Mouse (Mus musculus) limb, embryonic 14.5 days (tissue): ENCODE measurements around the gene Ube2d3. TPM values are rescaled to one million over a fixed set of nuclear protein-coding genes. Genes with fewer than 3 reads are reported as not detected.

ENCODE experiments used
- ATAC-seq: fragments of 200-750 bp; cut with Nextera tagmentation; 2 replicates; pipeline ENCODE4 v1.8.0; 2017; ENCODE audit warnings: low read depth, moderate number of reproducible peaks, moderate TSS enrichment; ENCODE audit not compliant: low FRiP score
- DNase-seq: peaks from one replicate; pipeline ENCODE4 v3.0.0-alpha.2; 2015; ENCODE audit warnings: low spot score
- H3K27ac ChIP-seq: fragments of 300-500 bp; sonication (generic); replicated peaks from 2 replicates; pipeline ENCODE4 v1.5.1; 2014; ENCODE audit warnings: low read depth, mild to moderate bottlenecking, low read length, moderate library complexity, mixed read lengths
- H3K27me3 ChIP-seq: fragments of 300-500 bp; sonication (generic); 2 replicates; pipeline ENCODE4 v1.6.1; 2014; ENCODE audit warnings: low read length, mixed read lengths; ENCODE audit not compliant: control insufficient read depth, insufficient read depth
- H3K36me3 ChIP-seq: fragments of 300-500 bp; sonication (generic); 2 replicates; pipeline ENCODE4 v1.6.1; 2014; ENCODE audit warnings: mild to moderate bottlenecking, low read length, moderate library complexity, mixed read lengths; ENCODE audit not compliant: control insufficient read depth, insufficient read depth
- H3K4me1 ChIP-seq: fragments of 300-500 bp; sonication (generic); 2 replicates; pipeline ENCODE4 v1.6.1; 2014; ENCODE audit warnings: antibody characterized with exemption, low read length, mixed read lengths; ENCODE audit not compliant: control insufficient read depth, insufficient read depth
- H3K4me2 ChIP-seq: fragments of 300-500 bp; sonication (generic); replicated peaks from 2 replicates; pipeline ENCODE4 v1.6.1; 2014; ENCODE audit warnings: low read depth, mild to moderate bottlenecking, low read length, moderate library complexity; ENCODE audit not compliant: severe bottlenecking
- H3K4me3 ChIP-seq: fragments of 300-500 bp; sonication (generic); replicated peaks from 2 replicates; pipeline ENCODE4 v1.5.1; 2014; ENCODE audit warnings: low read length
- H3K9ac ChIP-seq: fragments of 300-500 bp; sonication (generic); 2 replicates; pipeline ENCODE4 v1.6.1; 2014; ENCODE audit warnings: mild to moderate bottlenecking, low read depth, low read length, moderate library complexity; ENCODE audit not compliant: severe bottlenecking
- H3K9me3 ChIP-seq: fragments of 300-500 bp; sonication (generic); 2 replicates; pipeline ENCODE4 v1.6.1; 2016; ENCODE audit warnings: low read length; ENCODE audit not compliant: control insufficient read depth
- POLR2A ChIP-seq: fragments of 200-500 bp; IDR thresholded peaks from 2 replicates; pipeline ENCODE4 v1.8.0; 2012; ENCODE audit warnings: inconsistent platforms, mild to moderate bottlenecking, moderate library complexity, borderline replicate concordance; ENCODE audit not compliant: insufficient read depth, insufficient read length; ENCODE audit errors: extremely low read depth
- WGBS: fragments of 180-500 bp; shearing (Covaris S2); extraction: QIAGEN DNeasy Blood & Tissue Kit; methylation state at CpG from one replicate; pipeline ENCODE4 v1.1.7; 2014; 5-methylcytosine and 5-hydroxymethylcytosine counted together
- polyA plus RNA-seq, 2 experiments: library from polyadenylated mRNA; depleted of rRNA in 1 of 2; stranded (reverse) in 1 of 2; unstranded in 1 of 2; fragments of >200 nt; fragmentation: Nextera tagmentation in 1 of 2; extraction: Ambion mirVana in 1 of 2; gene quantifications; 2 replicates each; pipeline versions ENCODE4 v1.2.1 to v1.2.3; 2012 to 2014

Ube2d3 gene
- polyA plus RNA-seq, 2 experiments, result 376 to 518 TPM

DNA sequence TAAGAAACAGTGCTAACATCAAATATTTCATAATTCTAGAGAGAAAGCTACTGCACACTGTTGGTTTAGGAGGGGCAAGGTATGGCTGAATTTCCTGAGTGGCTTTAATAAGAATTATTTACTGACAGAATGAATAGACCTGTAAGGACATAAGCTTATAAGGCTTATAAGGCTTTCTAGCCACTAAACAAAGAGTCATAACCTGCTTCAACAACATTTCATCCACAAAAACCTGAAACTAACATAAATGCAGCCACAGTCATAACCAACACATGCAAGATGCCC lies 16.7 kb upstream of the Ube2d3 start:
- DNase-seq (no peak), ATAC-seq (no peak)
- no peak overlapping the region for H3K9ac ChIP-seq
- TF ChIP-seq POLR2A, result no peak
- peaks cover 6% of the 10 kb centered on the region; the same call in 1 of the 2 replicates for H3K4me1 ChIP-seq
- H3K9me3 ChIP-seq, result no peaks in the 10 kb centered on the region
- H3K4me3 ChIP-seq, result no peak overlapping the region
- peaks cover 4% of the 10 kb centered on the region for H3K36me3 ChIP-seq
- H3K4me2 ChIP-seq, result no peak overlapping the region
- H3K27ac ChIP-seq, result no peak overlapping the region
- no peaks in the 10 kb centered on the region for H3K27me3 ChIP-seq

DNA sequence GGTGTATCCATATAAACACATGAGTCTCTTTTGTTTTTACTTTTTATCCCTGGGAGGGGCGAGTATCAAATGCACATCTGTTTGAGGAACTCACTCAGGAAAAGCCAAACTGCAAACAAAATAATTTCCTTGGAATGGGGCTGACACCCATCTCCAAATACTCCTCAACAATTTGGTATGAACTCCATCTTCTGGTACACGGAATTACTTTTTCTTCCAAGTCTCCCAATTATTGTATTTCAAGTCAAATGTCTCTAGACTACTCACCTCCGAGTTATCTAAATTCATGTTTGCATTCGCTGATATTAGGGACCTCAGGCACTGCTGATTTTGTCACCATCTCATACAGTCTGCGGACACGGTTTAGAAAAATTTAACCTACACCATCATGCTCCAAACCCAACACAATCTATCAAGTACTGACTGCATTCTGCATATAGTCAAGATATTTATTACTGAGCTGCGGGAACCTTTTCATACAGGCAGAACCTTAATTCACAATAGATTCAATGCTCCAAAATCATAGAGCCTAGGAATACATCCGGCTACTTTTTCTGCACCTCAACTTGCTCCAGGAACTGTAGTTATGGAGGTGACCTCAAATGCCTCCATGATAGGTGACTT lies 15.6 kb upstream of the Ube2d3 start:
- DNase-seq, result no peak
- Histone ChIP-seq H3K27ac (peak overlapping the region; percentile 91), H3K27me3 (no peaks in the 10 kb centered on the region), H3K9me3 (no peaks in the 10 kb centered on the region), H3K4me2 (peak overlapping the region; percentile 71), H3K9ac (peak overlapping the region; percentile 76), H3K4me1 (peaks cover 6% of the 10 kb centered on the region; the same call in 1 of the 2 replicates), H3K4me3 (peak overlapping the region; percentile 65), H3K36me3 (no peaks in the 10 kb centered on the region)
- WGBS, result 32% methylated on average over 8 of the region's 8 CpGs
- no peak for TF ChIP-seq POLR2A
- no peak for ATAC-seq

DNA sequence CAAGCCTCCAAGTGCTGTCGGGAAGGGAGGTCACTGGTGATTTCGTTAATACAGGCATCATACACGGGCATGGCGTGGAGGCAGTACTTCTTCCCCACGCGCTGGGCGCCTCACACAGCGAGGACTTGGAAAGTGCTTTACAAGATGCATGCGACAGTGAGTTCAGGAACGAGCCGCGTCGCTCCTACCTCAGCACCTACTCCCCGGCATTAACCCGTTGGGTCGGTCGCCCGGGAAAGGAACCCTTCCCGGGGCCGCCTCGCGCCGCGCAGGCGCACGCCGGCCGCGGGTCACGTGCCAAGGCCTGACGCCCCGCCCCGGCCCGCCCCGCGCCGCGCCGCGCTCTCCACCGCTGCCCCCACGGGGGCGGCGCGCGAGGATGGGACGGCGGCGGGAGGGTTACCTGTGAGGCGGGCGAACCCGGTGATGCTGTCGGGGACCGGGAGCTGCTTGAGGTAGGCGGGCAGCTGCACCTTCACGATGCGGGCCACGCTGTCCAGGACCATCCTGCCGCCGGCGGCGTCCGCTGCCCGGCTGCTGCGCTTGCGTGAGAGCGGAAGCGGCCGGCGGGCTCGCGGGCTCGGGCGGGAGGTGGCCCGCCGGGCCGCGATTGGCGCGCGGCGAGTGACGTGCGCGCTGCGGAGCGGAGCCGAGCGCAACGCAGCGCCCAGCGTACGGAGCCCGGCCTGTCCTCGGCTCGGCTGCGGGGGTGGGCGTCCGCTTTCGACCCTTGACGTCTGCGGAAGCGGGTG lies 14.9 kb upstream of the Ube2d3 start:
- Histone ChIP-seq H3K4me3 (peak overlapping the region; percentile 65), H3K27ac (peak overlapping the region; percentile 91), H3K4me2 (peak overlapping the region; percentile 71), H3K9ac (peak overlapping the region; percentile 76), H3K9me3 (no peaks in the 10 kb centered on the region), H3K4me1 (peaks cover 6% of the 10 kb centered on the region; the same call in 1 of the 2 replicates), H3K36me3 (peaks cover 4% of the 10 kb centered on the region; the same call in 1 of the 2 replicates), H3K27me3 (no peaks in the 10 kb centered on the region)
- peak; percentile 76; the same call in 1 of the 2 replicates for TF ChIP-seq POLR2A
- under 1% methylated on average over 57 of the region's 103 CpGs for WGBS
- peak; percentile 97 for ATAC-seq
- DNase-seq, result peak; percentile 83

DNA sequence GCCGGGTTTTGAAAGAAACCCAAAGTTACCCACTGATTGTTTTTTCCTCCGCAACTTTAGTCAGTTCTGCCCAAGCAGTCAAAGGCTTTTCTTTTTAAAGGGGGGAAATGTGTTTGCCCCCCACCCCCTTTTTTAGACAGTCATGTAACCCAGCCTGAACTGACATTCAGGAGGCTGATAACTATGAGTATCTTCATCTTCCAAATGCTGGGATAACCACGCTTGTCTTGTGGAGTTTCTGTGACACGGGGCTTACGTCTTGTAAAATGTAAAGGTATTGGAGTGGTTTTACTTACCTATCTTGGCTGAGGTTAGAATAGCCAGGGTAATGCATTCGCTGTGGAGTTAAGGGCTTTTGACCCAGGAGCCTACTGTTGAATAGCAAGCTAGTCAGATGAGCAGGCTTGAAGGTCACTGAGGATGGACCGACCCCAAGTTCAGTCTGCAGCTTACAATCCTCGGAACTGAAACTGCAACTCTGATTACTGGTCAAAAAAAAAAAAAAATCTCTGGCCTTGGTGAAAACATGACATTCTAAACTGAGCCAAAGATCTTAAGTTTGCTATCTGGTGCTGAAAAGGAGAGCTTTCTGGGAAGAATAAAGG lies 14.2 kb upstream of the Ube2d3 start, which contains the start of gene Cisd2:
TSS of gene Cisd2 (minus strand) at position 318 of the 605 bp plus-strand sequence.
- DNase-seq (no peak), ATAC-seq (peak; percentile 5; the same call in 1 of the 2 replicates)
- no peaks in the 10 kb centered on the region for H3K27me3 ChIP-seq
- peaks cover 4% of the 10 kb centered on the region; the same call in 1 of the 2 replicates for H3K36me3 ChIP-seq
- H3K4me1 ChIP-seq, result peaks cover 6% of the 10 kb centered on the region; the same call in 1 of the 2 replicates
- H3K9me3 ChIP-seq, result no peaks in the 10 kb centered on the region
- peak within 1 kb of the TSS; percentile 71 for H3K4me2 ChIP-seq
- H3K4me3 ChIP-seq, result peak within 1 kb of the TSS; percentile 65
- 3% methylated on average over 8 of the region's 8 CpGs for WGBS
- no peak for TF ChIP-seq POLR2A
- H3K9ac ChIP-seq, result peak within 1 kb of the TSS; percentile 76
- peak within 1 kb of the TSS; percentile 91 for H3K27ac ChIP-seq

DNA sequence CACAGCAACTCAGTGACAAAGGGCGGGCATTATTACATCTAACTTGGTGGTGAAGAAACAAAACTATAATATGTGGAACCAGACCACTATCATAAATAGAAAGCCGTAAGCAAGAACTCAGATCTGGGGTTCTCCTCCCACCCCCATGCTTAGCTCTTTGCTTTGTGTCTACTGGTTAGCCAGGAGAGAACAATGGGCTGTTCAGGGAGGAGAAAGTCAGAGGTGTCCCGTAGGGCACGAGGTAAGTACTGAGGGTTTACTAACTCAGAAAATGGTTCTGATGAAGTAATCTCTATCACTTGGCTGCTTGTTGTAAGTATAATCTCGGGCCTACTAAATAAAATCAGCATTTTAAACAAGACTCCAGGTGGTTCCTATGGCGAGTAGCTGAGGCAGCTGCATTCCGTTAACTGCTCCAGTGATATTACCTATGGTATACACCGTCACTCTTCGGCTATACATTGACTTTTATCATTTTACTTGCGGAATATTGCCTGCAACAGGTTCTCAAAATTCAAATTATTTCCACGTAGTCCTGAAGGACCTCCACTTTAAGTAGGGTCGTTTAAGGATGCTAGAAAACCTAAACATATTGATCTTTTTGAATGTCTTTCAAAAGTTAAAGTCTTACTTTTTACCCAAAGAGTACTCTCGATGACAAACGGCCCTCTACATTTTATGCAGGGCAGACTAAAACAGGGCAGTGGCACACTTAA lies 890 bp upstream of the Ube2d3 start:
- Histone ChIP-seq H3K27ac (peak overlapping the region; percentile 79), H3K9me3 (no peaks in the 10 kb centered on the region), H3K36me3 (peaks cover 17% of the 10 kb centered on the region), H3K4me2 (peak overlapping the region; percentile 62), H3K4me1 (peaks cover 10% of the 10 kb centered on the region), H3K27me3 (no peaks in the 10 kb centered on the region), H3K9ac (peak overlapping the region; percentile 64), H3K4me3 (peak overlapping the region; percentile 87)
- DNase-seq (no peak), ATAC-seq (no peak)
- TF ChIP-seq POLR2A, result no peak
- 37% methylated on average over 14 of the region's 14 CpGs for WGBS
